Mouse (Mus musculus) heart, embryonic 16.5 days (tissue): ENCODE measurements at regions not wholly inside any gene's neighbourhood (a gene's known extent, or its start where the extent isn't known, plus 50 kb on each side); places are given as distances from the start of the nearest gene placed in this dataset.

Source experiments
- ATAC-seq: fragments of 200-750 bp; cut with Nextera tagmentation; replicated peaks from 2 replicates; pipeline ENCODE4 v1.8.0; 2017; ENCODE audit warnings: moderate number of reproducible peaks; ENCODE audit not compliant: insufficient read depth, low FRiP score; ENCODE audit errors: extremely low read depth
- H3K27ac ChIP-seq: fragments of 300-500 bp; sonication (generic); 2 replicates; pipeline ENCODE4 v1.5.1; 2014; ENCODE audit warnings: mild to moderate bottlenecking, low read length, control low read depth, moderate library complexity
- H3K27me3 ChIP-seq: fragments of 300-500 bp; sonication (generic); 2 replicates; pipeline ENCODE4 v1.6.1; 2014; ENCODE audit warnings: low read length, mixed read lengths; ENCODE audit not compliant: control insufficient read depth, insufficient read depth
- H3K36me3 ChIP-seq: fragments of 300-500 bp; sonication (generic); 2 replicates; pipeline ENCODE4 v1.6.1; 2014; ENCODE audit not compliant: control insufficient read depth, insufficient read depth
- H3K4me1 ChIP-seq: fragments of 300-500 bp; sonication (generic); 2 replicates; pipeline ENCODE4 v1.6.1; 2014; ENCODE audit warnings: low read length, mixed read lengths; ENCODE audit not compliant: control insufficient read depth, insufficient read depth
- H3K4me2 ChIP-seq: fragments of 300-500 bp; sonication (generic); 2 replicates; pipeline ENCODE4 v1.6.1; 2014; ENCODE audit warnings: low read depth, mild to moderate bottlenecking, control low read depth, low read length
- H3K4me3 ChIP-seq: fragments of 300-500 bp; sonication (generic); 2 replicates; pipeline ENCODE4 v1.5.1; 2014; ENCODE audit warnings: mild to moderate bottlenecking, control low read depth, low read length
- H3K9ac ChIP-seq: fragments of 300-500 bp; sonication (generic); 2 replicates; pipeline ENCODE4 v1.6.1; 2014; ENCODE audit warnings: low read length, control low read depth
- H3K9me3 ChIP-seq: fragments of 300-500 bp; sonication (generic); replicated peaks from 2 replicates; pipeline ENCODE4 v1.6.1; 2016; ENCODE audit warnings: low read length; ENCODE audit not compliant: control insufficient read depth
- WGBS: fragments of 180-500 bp; shearing (Covaris S2); extraction: QIAGEN DNeasy Blood & Tissue Kit; methylation state at CpG from one replicate; pipeline ENCODE4 v1.1.7; 2014; 5-methylcytosine and 5-hydroxymethylcytosine counted together

GRCm38 (mm10) chr6:95006485-95006884, 110.6 kb upstream of the Kbtbd8 start:
- Histone ChIP-seq H3K27ac (no peak overlapping the region), H3K36me3 (no peaks in the 10 kb centered on the region), H3K4me1 (no peaks in the 10 kb centered on the region), H3K4me3 (no peak overlapping the region), H3K9me3 (no peaks in the 10 kb centered on the region), H3K27me3 (no peaks in the 10 kb centered on the region), H3K4me2 (no peak overlapping the region), H3K9ac (no peak overlapping the region)
- no peak for ATAC-seq
- WGBS: 82% methylated on average over 2 of the region's 2 CpGs

DNA sequence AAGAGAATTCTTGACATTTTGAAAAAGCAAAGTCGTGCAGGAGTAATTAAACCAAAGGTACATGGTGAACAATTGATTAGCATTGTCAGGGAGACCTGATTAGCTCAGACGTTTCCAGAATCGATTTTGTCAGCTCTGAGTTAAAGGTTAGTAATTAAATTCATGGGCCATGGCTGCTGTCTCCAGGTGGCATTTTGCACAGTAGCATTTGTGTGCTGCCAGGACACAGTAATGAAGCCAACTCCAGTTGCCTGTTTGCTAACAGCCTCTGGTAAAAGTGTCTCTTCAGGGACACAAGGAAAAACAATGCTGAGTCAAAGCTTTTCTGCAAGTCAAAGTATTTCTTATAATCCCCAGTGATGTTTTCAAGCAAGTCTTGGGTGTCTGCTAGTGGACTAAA, 113.3 kb upstream of the Kbtbd8 start:
- Histone ChIP-seq H3K9ac (no peak overlapping the region), H3K4me2 (no peak overlapping the region), H3K27me3 (no peaks in the 10 kb centered on the region), H3K36me3 (no peaks in the 10 kb centered on the region), H3K9me3 (no peaks in the 10 kb centered on the region), H3K4me3 (no peak overlapping the region), H3K27ac (no peak overlapping the region), H3K4me1 (no peaks in the 10 kb centered on the region)
- 60% methylated on average over 3 of the region's 3 CpGs for WGBS
- ATAC-seq: no peak

DNA sequence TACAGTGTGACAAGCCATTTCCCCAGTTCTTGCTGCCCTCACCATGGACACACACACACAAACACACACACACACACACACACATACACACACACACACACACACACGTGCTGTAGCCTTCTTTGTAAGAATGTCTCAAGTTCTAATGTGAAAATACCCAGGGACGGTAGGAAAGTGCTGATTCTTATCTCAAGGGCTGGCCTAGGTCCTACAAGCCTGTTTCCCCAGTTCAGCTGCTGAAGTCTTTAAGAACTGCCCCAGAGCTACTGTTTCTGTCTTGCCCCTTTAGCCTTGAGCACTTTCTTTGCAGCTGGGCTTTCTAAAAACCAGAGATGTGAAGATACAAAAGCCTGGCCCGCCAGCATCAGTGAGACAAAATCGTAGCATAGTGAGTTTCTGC, 117.5 kb upstream of the Kbtbd8 start:
- ATAC-seq: no peak
- WGBS: 49% methylated on average over 4 of the region's 4 CpGs
- Histone ChIP-seq H3K36me3 (no peaks in the 10 kb centered on the region), H3K4me2 (no peak overlapping the region), H3K27me3 (no peaks in the 10 kb centered on the region), H3K4me3 (no peak overlapping the region), H3K9me3 (no peaks in the 10 kb centered on the region), H3K9ac (no peak overlapping the region), H3K4me1 (no peaks in the 10 kb centered on the region), H3K27ac (no peak overlapping the region)

- Histone ChIP-seq H3K27ac (no peak overlapping the region), H3K9me3 (no peaks in the 10 kb centered on the region), H3K4me2 (no peak overlapping the region), H3K36me3 (no peaks in the 10 kb centered on the region), H3K9ac (no peak overlapping the region), H3K4me1 (no peaks in the 10 kb centered on the region), H3K27me3 (no peaks in the 10 kb centered on the region), H3K4me3 (no peak overlapping the region)
- WGBS: 63% methylated on average over 6 of the region's 6 CpGs
- ATAC-seq: no peak
Observed at GRCm38 (mm10) chr6:94999002-94999401, 118.0 kb upstream of the Kbtbd8 start.

DNA sequence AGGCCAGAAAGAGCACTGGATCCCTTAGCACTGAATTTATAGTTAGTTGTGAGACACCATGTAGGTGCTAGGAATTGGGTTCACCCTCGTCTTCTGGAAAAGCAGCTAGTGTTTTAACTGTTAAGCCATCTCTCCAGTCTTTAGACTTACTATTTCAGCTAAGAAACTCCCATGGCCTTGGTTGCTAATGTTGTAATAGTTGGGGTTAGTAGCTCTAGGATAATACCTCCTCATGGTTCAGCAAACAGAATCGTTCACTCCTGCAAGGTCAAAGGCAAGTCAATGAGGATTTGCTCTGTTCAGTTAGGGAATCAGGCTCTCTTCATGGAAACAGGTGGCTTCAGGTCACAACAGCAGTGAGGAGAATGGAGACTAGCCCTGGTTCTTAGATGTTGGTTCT, 118.7 kb upstream of the Kbtbd8 start:
- WGBS: 67% methylated on average over 2 of the region's 2 CpGs
- H3K9ac ChIP-seq: no peak overlapping the region

GRCm38 (mm10) chr6:94994376-94994775, 122.7 kb upstream of the Kbtbd8 start:
- Histone ChIP-seq H3K9ac (no peak overlapping the region), H3K27ac (no peak overlapping the region), H3K9me3 (no peaks in the 10 kb centered on the region), H3K4me1 (no peaks in the 10 kb centered on the region), H3K36me3 (no peaks in the 10 kb centered on the region), H3K4me2 (no peak overlapping the region), H3K4me3 (no peak overlapping the region), H3K27me3 (no peaks in the 10 kb centered on the region)
- no peak for ATAC-seq
- 89% methylated on average over 1 of the region's 1 CpGs for WGBS

More for the DNA sequence above, 118.7 kb upstream of the Kbtbd8 start:
- Histone ChIP-seq H3K36me3 (no peaks in the 10 kb centered on the region), H3K27ac (no peak overlapping the region), H3K27me3 (no peaks in the 10 kb centered on the region), H3K9me3 (no peaks in the 10 kb centered on the region), H3K4me3 (no peak overlapping the region), H3K4me2 (no peak overlapping the region), H3K4me1 (no peaks in the 10 kb centered on the region)
- ATAC-seq: no peak

DNA sequence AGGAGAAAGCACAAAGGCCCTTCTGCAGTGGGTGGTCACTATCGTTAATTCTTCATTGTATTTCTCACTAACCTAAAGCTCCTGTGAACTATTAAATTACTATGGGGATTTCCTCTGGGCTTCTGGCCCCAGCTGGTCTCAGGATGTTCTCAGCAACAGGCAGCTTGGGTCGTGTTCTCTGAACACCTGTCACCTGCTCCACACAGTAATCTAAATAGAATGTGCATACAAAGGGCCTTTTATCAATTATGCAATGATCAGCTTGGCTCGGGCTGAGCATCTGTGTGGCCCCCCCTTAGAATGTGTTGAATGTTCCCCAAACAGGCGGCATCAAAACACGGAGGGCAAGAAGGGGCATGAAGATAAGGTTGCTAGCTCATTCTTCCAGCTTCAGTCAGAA, 129.6 kb upstream of the Kbtbd8 start:
- Histone ChIP-seq H3K27ac (no peak overlapping the region), H3K4me3 (no peak overlapping the region), H3K4me2 (no peak overlapping the region), H3K9ac (no peak overlapping the region), H3K36me3 (no peaks in the 10 kb centered on the region), H3K27me3 (no peaks in the 10 kb centered on the region), H3K4me1 (no peaks in the 10 kb centered on the region), H3K9me3 (no peaks in the 10 kb centered on the region)
- ATAC-seq: no peak
- 46% methylated on average over 5 of the region's 5 CpGs for WGBS

- no peak overlapping the region for H3K4me3 ChIP-seq
- 0 out of 2 replicates have a peak, but pooled peaks have one; percentile 41 for ATAC-seq
- H3K27ac ChIP-seq: no peak overlapping the region
- no peaks in the 10 kb centered on the region for H3K4me1 ChIP-seq
- WGBS: 25% methylated on average over 4 of the region's 4 CpGs
- no peaks in the 10 kb centered on the region for H3K27me3 ChIP-seq
- H3K9ac ChIP-seq: no peak overlapping the region
- H3K9me3 ChIP-seq: no peaks in the 10 kb centered on the region
- no peak overlapping the region for H3K4me2 ChIP-seq
- no peaks in the 10 kb centered on the region for H3K36me3 ChIP-seq
Observed at GRCm38 (mm10) chr6:94986346-94986745, 130.7 kb upstream of the Kbtbd8 start.

DNA sequence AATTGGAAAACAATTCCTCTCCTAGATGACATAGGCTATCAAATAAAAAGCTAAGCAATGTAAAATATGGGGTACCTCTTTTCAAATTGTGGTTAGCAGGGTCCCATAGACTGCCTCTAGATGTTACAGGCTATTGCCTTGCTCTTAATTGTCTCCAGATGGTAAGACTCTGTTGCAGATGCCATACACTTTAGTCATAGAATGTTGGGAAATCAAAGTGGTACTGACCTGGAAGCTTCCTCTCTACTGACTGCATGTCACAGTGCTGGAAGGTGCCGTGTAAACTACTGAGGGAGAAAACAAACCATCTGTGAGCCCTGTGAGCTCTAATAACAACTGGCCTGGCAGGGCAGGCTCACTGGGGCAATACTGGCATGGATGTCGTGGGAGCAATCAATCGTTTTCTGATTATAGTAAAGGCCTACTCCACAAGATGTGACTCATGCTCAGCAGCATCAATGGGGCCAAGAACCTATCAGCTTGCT, 132.6 kb upstream of the Kbtbd8 start:
- no peak for ATAC-seq
- H3K27me3 ChIP-seq: no peaks in the 10 kb centered on the region
- no peak overlapping the region for H3K4me3 ChIP-seq
- H3K36me3 ChIP-seq: no peaks in the 10 kb centered on the region
- 89% methylated on average over 3 of the region's 3 CpGs for WGBS
- H3K27ac ChIP-seq: no peak overlapping the region
- no peak overlapping the region for H3K4me2 ChIP-seq
- H3K9ac ChIP-seq: no peak overlapping the region
- H3K4me1 ChIP-seq: no peaks in the 10 kb centered on the region
- no peaks in the 10 kb centered on the region for H3K9me3 ChIP-seq

GRCm38 (mm10) chr6:94968683-94969082, 148.4 kb upstream of the Kbtbd8 start:
- no peak overlapping the region for H3K4me3 ChIP-seq
- H3K27ac ChIP-seq: no peak overlapping the region
- H3K9ac ChIP-seq: no peak overlapping the region
- no peak overlapping the region for H3K4me2 ChIP-seq
- ATAC-seq: no peak
- no peaks in the 10 kb centered on the region for H3K27me3 ChIP-seq
- no peaks in the 10 kb centered on the region for H3K36me3 ChIP-seq
- WGBS: 58% methylated on average over 5 of the region's 5 CpGs
- H3K4me1 ChIP-seq: no peaks in the 10 kb centered on the region
- no peaks in the 10 kb centered on the region for H3K9me3 ChIP-seq
